Mouse (Mus musculus) limb, embryonic 11.5 days (tissue): ENCODE measurements around the gene Usp47. TPM values are rescaled to one million over a fixed set of nuclear protein-coding genes. Genes with fewer than 3 reads are reported as not detected.
"Not testable (repeated sequence)": the region's sequence is repeated elsewhere in the genome, so short reads cannot be mapped to it uniquely, and the experiment has no call there.

Source experiments
- ATAC-seq: fragments of 200-750 bp; cut with Nextera tagmentation; 2 replicates; pipeline ENCODE4 v1.8.0; 2017; ENCODE audit warnings: low read depth; ENCODE audit not compliant: insufficient number of reproducible peaks, low FRiP score, low TSS enrichment
- DNase-seq: peaks from one replicate; pipeline ENCODE4 v3.0.0-alpha.2; 2015; ENCODE audit warnings: low spot score
- H3K27ac ChIP-seq: fragments of 300-500 bp; sonication (generic); replicated peaks from 2 replicates; pipeline ENCODE4 v1.5.1; 2014; ENCODE audit warnings: low read depth, mild to moderate bottlenecking, low read length
- H3K27me3 ChIP-seq: fragments of 300-500 bp; sonication (generic); 2 replicates; pipeline ENCODE4 v1.6.1; 2014; ENCODE audit warnings: mild to moderate bottlenecking, low read length, mixed read lengths; ENCODE audit not compliant: control insufficient read depth, insufficient read depth
- H3K36me3 ChIP-seq: fragments of 300-500 bp; sonication (generic); 2 replicates; pipeline ENCODE4 v1.6.1; 2014; ENCODE audit warnings: mild to moderate bottlenecking, low read length, moderate library complexity, mixed read lengths; ENCODE audit not compliant: control insufficient read depth, insufficient read depth
- H3K4me1 ChIP-seq: fragments of 300-500 bp; sonication (generic); 2 replicates; pipeline ENCODE4 v1.6.1; 2014; ENCODE audit warnings: low read length, mixed read lengths; ENCODE audit not compliant: control insufficient read depth, insufficient read depth
- H3K4me2 ChIP-seq: fragments of 300-500 bp; sonication (generic); 2 replicates; pipeline ENCODE4 v1.6.1; 2014; ENCODE audit warnings: low read depth, mild to moderate bottlenecking, moderate library complexity; ENCODE audit not compliant: severe bottlenecking
- H3K4me3 ChIP-seq: fragments of 300-500 bp; sonication (generic); 2 replicates; pipeline ENCODE4 v1.5.1; 2014; ENCODE audit warnings: low read depth, low read length
- H3K9ac ChIP-seq: fragments of 300-500 bp; sonication (generic); 2 replicates; pipeline ENCODE4 v1.6.1; 2014; ENCODE audit warnings: mild to moderate bottlenecking, low read length
- H3K9me3 ChIP-seq: fragments of 300-500 bp; sonication (generic); 2 replicates; pipeline ENCODE4 v1.6.1; 2016; ENCODE audit warnings: low read length; ENCODE audit not compliant: control insufficient read depth
- WGBS: fragments of 180-500 bp; shearing (Covaris S2); extraction: QIAGEN DNeasy Blood & Tissue Kit; methylation state at CpG from one replicate; pipeline ENCODE4 v1.1.7; 2014; 5-methylcytosine and 5-hydroxymethylcytosine counted together
- polyA plus RNA-seq: library from polyadenylated mRNA; unstranded; fragments of >200 nt; fragmentation: Nextera tagmentation; extraction: Ambion mirVana; gene quantifications from 2 replicates; pipeline ENCODE4 v1.2.1, GENCODE M21; 2014

Usp47 gene
- polyA plus RNA-seq, 1 experiment from 2014 or later = 99.7 TPM

DNA sequence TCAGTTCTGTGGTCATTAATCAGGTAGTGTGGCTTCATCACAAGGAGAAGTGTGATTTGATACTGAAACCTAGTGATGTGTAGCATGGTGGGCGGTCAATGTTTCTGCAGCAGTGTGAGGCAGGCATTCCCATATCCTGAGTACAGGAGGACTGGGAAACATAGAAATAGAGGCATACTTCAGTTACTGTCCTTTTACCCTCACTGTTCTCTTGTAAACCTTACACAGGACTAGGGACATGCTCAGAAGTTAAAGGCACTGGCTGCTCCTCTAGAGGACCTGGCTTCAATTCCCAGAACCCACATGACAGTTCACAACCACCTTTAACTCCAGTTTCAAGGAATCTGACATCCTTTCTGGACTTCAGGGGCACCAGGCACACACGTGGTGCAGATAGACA lies 62.9 kb downstream of the Usp47 start:
- Histone ChIP-seq H3K9me3 (no peaks in the 10 kb centered on the region), H3K36me3 (peaks cover 15% of the 10 kb centered on the region), H3K27ac (no peak overlapping the region), H3K4me1 (no peaks in the 10 kb centered on the region), H3K4me3 (no peak overlapping the region), H3K27me3 (no peaks in the 10 kb centered on the region), H3K4me2 (no peak overlapping the region), H3K9ac (no peak overlapping the region)
- no peak for ATAC-seq
- 99% methylated on average over 2 of the region's 2 CpGs for whole genome bisulfite sequencing
- no peak for DNase-seq

DNA sequence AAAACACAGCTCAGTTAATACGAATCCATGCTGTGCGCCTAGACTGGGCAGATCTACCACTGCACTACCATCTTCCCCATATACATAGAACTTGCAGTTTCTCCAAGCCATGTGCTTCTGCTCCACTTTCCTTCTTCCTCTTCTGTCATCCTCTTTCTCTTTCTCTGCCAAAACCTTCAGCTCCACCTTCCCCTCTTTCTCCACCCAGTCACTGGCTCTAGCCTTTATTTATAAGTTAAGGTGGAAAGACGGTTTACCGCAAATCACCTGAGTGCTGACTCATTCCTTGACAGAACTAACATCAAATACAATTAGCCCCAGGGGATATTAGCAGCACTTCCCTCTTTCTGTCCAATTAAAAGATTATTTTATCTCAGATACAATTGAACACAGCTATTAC lies 71.6 kb downstream of the Usp47 start:
- WGBS = 94% methylated on average over 4 of the region's 4 CpGs
- not testable (repeated sequence) for H3K9me3 ChIP-seq, H3K9ac ChIP-seq, H3K4me3 ChIP-seq, DNase-seq, H3K4me2 ChIP-seq, ATAC-seq, H3K4me1 ChIP-seq, H3K27ac ChIP-seq, H3K27me3 ChIP-seq
- H3K36me3 ChIP-seq = peaks cover 22% of the 10 kb centered on the region

GRCm38 (mm10) chr7:112100887-112101286 lies 77.6 kb downstream of the Usp47 start:
- H3K36me3 ChIP-seq = peaks cover 2% of the 10 kb centered on the region; the same call in 1 of the 2 replicates
- no peak overlapping the region for H3K9ac ChIP-seq
- WGBS = 93% methylated on average over 2 of the region's 2 CpGs
- no peak overlapping the region for H3K4me2 ChIP-seq
- ATAC-seq (no peak), DNase-seq (no peak)
- H3K27me3 ChIP-seq = no peaks in the 10 kb centered on the region
- H3K4me1 ChIP-seq = no peaks in the 10 kb centered on the region
- no peak overlapping the region for H3K27ac ChIP-seq
- no peak overlapping the region for H3K4me3 ChIP-seq
- H3K9me3 ChIP-seq = no peaks in the 10 kb centered on the region

DNA sequence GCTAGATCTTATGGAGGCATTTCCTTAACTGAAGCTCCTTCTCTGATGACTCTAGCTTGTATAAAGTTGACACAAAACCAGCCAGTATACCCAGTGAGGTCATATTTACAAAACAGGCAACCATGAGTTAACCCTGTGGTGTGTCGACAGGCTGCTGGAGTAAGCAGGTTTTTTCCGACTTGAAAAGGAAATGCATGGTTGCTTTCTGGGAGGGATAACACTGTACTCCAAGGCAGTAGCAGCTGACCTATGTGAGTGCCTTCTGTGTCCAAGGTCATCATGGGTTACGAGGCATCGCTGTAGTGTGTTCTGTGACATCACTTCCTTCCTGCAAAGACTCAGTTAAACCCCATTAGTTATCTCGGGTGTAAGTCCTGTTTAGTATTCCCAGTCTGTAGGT lies 79.6 kb downstream of the Usp47 start:
- H3K27me3 ChIP-seq = no peaks in the 10 kb centered on the region
- no peak overlapping the region for H3K27ac ChIP-seq
- H3K4me1 ChIP-seq = no peaks in the 10 kb centered on the region
- H3K4me2 ChIP-seq = no peak overlapping the region
- ATAC-seq (no peak), DNase-seq (no peak)
- peaks cover 7% of the 10 kb centered on the region; the same call in 1 of the 2 replicates for H3K36me3 ChIP-seq
- no peaks in the 10 kb centered on the region for H3K9me3 ChIP-seq
- no peak overlapping the region for H3K9ac ChIP-seq
- 85% methylated on average over 5 of the region's 5 CpGs for WGBS
- H3K4me3 ChIP-seq = no peak overlapping the region

DNA sequence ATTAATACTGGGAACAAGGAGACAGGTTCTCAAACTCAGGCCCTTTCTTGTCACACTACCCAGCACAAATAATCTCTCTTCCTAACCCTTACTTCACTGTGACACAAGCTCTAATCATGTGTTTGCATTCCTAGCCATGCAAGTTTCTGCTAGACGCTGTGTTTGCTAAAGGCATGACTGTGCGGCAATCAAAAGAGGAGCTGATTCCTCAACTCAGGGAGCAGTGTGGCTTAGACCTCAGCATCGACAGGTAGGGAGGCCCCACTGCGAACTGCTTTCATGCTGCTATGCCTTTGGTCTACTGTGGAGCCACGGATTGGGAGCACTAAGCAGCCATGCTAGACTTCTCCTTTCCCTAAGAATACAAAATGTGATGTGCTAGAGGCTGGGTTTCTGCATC lies 80.5 kb downstream of the Usp47 start:
- Histone ChIP-seq H3K4me3 (no peak overlapping the region), H3K27ac (no peak overlapping the region), H3K9me3 (no peaks in the 10 kb centered on the region), H3K4me1 (no peaks in the 10 kb centered on the region), H3K9ac (no peak overlapping the region), H3K4me2 (no peak overlapping the region), H3K27me3 (no peaks in the 10 kb centered on the region), H3K36me3 (peaks cover 11% of the 10 kb centered on the region; the same call in 1 of the 2 replicates)
- DNase-seq = no peak
- ATAC-seq = no peak
- WGBS = 90% methylated on average over 5 of the region's 5 CpGs

DNA sequence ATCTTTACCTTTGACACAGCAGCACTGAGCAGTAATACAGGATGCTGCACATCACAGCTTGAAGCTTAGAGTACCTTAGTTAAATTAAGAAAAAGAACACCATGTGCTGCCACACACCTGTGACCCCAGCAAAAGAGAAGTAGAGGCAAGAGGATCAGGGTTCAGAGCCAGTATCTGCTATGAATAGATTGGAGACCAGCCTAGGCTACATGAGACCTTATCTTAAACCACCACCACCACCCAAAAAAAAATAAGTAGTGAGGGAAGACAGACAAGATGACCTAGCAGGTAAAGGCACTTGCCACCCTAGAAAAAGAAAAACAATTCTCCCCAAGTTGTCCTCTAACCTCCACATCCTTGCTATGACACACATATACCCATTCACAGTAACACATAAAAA lies 85.5 kb downstream of the Usp47 start:
- no peak overlapping the region for H3K27ac ChIP-seq
- H3K4me3 ChIP-seq = no peak overlapping the region
- peaks cover 16% of the 10 kb centered on the region; the same call in 1 of the 2 replicates for H3K36me3 ChIP-seq
- ATAC-seq = no peak
- no peak overlapping the region for H3K9ac ChIP-seq
- DNase-seq = no peak
- no peaks in the 10 kb centered on the region for H3K9me3 ChIP-seq
- no peaks in the 10 kb centered on the region for H3K4me1 ChIP-seq
- no peaks in the 10 kb centered on the region for H3K27me3 ChIP-seq
- no peak overlapping the region for H3K4me2 ChIP-seq

DNA sequence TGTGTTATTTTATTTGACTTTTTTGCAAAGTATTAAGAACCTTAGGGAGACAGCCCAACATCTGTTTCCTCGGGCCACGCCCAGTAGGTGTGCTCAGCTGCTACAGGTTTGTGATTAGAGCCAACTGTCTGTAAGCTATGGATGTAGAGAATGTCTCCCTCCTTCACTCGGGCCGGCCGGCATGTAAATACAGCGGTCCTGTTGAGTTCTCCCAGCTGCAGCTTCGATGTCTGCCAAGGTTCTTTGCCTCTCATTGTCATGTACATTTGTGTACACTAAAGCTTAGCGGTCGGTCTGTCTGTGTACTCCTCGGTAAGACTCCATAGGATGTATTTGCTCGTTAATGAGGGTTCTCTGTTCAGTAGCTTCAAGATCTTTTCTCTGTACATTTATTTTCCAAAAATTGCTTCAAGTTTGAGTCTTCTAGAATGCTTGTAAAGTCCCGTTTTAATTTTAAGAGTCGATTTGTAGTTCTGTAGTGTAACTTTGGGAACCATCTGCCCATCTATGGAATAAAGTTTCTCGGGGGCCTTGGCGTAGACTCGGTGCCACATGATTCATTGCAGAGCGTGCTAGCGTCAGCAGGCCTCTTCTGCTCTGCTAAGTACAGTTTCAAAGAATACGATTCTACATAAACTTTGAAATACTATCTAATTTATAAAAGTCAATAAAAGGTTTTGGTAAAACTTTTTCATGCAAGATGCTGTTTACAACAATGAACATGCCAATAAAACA lies 87.5 kb downstream of the Usp47 start:
- ATAC-seq (no peak), DNase-seq (no peak)
- peaks cover 16% of the 10 kb centered on the region; the same call in 1 of the 2 replicates for H3K36me3 ChIP-seq
- H3K27me3 ChIP-seq = no peaks in the 10 kb centered on the region
- H3K9ac ChIP-seq = no peak overlapping the region
- H3K9me3 ChIP-seq = no peaks in the 10 kb centered on the region
- no peak overlapping the region for H3K4me2 ChIP-seq
- 93% methylated on average over 19 of the region's 19 CpGs for WGBS
- no peak overlapping the region for H3K4me3 ChIP-seq
- H3K27ac ChIP-seq = no peak overlapping the region
- no peaks in the 10 kb centered on the region for H3K4me1 ChIP-seq

- 86% methylated on average over 7 of the region's 7 CpGs for WGBS
Observed at GRCm38 (mm10) chr7:112117501-112117900, 94.2 kb downstream of the Usp47 start.

GRCm38 (mm10) chr7:112118086-112118485 lies 94.8 kb downstream of the Usp47 start:
- Histone ChIP-seq H3K4me1 (peaks cover 22% of the 10 kb centered on the region), H3K36me3 (no peaks in the 10 kb centered on the region), H3K9ac (no peak overlapping the region), H3K4me2 (no peak overlapping the region), H3K27ac (no peak overlapping the region), H3K9me3 (no peaks in the 10 kb centered on the region), H3K4me3 (no peak overlapping the region), H3K27me3 (no peaks in the 10 kb centered on the region)
- WGBS = 93% methylated on average over 7 of the region's 7 CpGs
- ATAC-seq = no peak
- DNase-seq = no peak

More at GRCm38 (mm10) chr7:112117501-112117900, 94.2 kb downstream of the Usp47 start:
- no peak overlapping the region for H3K4me2 ChIP-seq
- H3K9me3 ChIP-seq = no peaks in the 10 kb centered on the region
- no peak overlapping the region for H3K27ac ChIP-seq
- no peak overlapping the region for H3K4me3 ChIP-seq
- ATAC-seq (no peak), DNase-seq (no peak)
- no peak overlapping the region for H3K9ac ChIP-seq
- H3K4me1 ChIP-seq = peaks cover 22% of the 10 kb centered on the region
- no peaks in the 10 kb centered on the region for H3K27me3 ChIP-seq
- H3K36me3 ChIP-seq = no peaks in the 10 kb centered on the region
